Mouse (Mus musculus) adrenal gland, postnatal 4 days (tissue): Measurements from ENCODE around the gene Gm21677. TPM values are rescaled to one million over a fixed set of nuclear protein-coding genes. Genes with fewer than 3 reads are reported as not detected.
"Not testable (repeated sequence)": the region's sequence is repeated elsewhere in the genome, so short reads cannot be mapped to it uniquely, and the experiment has no call there.

Experiments used
- DNase-seq, 2 experiments: peaks; one replicate each; pipeline ENCODE4 v3.0.0; 2021 to 2022; ENCODE audit warnings: low spot score in 2 of 2, mixed read lengths in 2 of 2
- long read RNA-seq, 2 experiments: library from polyadenylated mRNA; stranded (forward); transcript quantifications; one replicate each; pipeline ENCODE4 v2.0.0; 2021
- total RNA-seq, 2 experiments: library from RNA; stranded (reverse); gene quantifications; 2 replicates each; pipeline ENCODE4 v1.2.3; 2021

Gm21677 gene
- not detected for total RNA-seq
- long read RNA-seq, experiment 1 = 0 reads
- long read RNA-seq, experiment 2 = 0 reads

DNA sequence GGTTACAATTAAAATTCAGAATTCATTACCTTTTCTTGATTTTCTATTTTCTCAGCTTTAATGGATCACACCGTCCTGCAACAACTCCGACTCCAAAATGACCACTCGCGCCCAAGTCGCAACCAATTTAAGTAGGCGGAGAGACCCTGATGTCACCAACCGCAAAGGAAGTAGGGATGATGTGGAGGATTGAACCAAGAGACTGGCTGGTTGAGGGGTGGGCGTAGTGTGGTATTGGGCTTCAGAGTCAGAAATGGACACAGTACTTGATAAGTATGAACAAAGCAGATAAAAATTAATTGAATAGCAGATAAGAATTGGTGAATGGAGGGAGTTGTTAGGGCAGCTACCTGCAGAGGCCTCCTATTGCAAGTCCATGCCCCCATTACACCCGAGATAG lies at the start of gene Gm21677:
Gene Gm21677, minus strand, starts transcription at position 101 of the 400 bp plus-strand sequence.
- not testable (repeated sequence) for DNase-seq

DNA sequence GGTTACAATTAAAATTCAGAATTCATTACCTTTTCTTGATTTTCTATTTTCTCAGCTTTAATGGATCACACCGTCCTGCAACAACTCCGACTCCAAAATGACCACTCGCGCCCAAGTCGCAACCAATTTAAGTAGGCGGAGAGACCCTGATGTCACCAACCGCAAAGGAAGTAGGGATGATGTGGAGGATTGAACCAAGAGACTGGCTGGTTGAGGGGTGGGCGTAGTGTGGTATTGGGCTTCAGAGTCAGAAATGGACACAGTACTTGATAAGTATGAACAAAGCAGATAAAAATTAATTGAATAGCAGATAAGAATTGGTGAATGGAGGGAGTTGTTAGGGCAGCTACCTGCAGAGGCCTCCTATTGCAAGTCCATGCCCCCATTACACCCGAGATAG lies 39.0 kb upstream of the Gm21677 start, which contains the start of gene Gm21693:
Gene Gm21693, minus strand, starts transcription at position 101 of the 400 bp plus-strand sequence.
- not testable (repeated sequence) for DNase-seq

DNA sequence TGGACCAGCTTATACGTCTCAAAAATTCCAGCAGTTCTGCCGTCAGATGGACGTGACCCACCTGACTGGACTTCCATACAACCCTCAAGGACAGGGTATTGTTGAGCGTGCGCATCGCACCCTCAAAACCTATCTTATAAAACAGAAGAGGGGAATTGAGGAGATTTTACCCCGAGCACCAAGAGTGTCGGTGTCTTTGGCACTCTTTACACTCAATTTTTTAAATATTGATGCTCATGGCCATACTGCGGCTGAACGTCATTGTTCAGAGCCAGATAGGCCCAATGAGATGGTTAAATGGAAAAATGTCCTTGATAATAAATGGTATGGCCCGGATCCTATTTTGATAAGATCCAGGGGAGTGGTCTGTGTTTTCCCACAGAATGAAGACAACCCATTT lies 34.4 kb upstream of the Gm21677 start:
- not testable (repeated sequence) for DNase-seq

Other genes with a start within 250 kb of the Gm21677 start
- not detected for gene Gm21693, start 38.9 kb upstream of the Gm21677 start, total RNA-seq
- gene Gm21704, start 103.7 kb upstream of the Gm21677 start, total RNA-seq = not detected
- gene Gm21708, start 103.7 kb upstream of the Gm21677 start, total RNA-seq = not detected